Mouse (Mus musculus): Measurements from ENCODE around the gene Serbp1. TPM values are rescaled to one million over a fixed set of nuclear protein-coding genes. Genes with fewer than 3 reads are reported as not detected.

Gene Serbp1
- total RNA-seq, 2 experiments from 2014 or later, result 214 to 221 TPM

DNA sequence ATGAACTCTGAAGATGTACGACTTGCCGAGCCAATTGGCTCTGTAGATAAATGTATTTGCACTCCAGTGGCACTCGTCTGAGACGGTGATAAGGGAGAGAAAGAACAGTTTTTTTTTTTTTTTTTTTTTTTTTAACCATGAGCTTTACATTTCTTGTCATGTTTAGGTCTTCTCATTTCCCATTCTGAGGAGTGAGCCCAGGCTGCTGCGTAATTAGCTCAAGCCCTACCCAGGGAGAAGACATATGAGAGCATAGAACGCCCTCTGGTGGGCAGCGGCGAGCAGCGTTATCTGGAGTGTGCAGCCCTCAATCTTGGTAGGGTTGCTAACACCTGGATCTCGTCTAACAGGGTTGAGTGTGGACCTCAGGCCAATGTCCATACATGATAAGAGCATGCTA is 80.5 kb downstream of the Serbp1 start:
- peak; percentile 79 for TF ChIP-seq CTCF (conservative IDR thresholded peaks at IDR 0.05)
- H3K27ac ChIP-seq, result no peak overlapping the region
- H3K4me3 ChIP-seq, result no peak overlapping the region
- peak; percentile 41 to 70 for DNase-seq (ENCODE audit: low spot score in 2 of 2)

DNA sequence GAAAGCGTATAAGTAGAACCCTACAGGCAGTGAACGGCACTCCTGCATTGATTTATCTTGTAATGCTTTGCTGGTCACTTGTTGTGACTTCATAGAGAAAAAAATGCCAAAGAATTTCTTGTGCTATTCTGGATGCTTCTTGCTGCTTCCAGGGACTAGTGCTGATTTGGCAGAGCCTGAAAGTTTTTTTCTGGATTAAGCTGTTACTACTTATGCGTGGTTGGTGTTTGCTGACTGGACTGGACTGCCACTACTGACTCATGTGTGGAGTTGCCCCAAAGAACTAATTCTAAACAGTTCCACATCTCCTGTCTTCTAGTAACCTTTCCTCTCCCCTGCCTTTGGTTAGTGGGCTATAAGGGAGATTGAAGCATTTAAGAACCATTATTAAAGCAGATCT is 85.8 kb downstream of the Serbp1 start:
- Histone ChIP-seq H3K27ac (no peak overlapping the region), H3K4me3 (no peak overlapping the region)
- DNase-seq (ENCODE audit: low spot score in 2 of 2), result no peak
- TF ChIP-seq CTCF (conservative IDR thresholded peaks at IDR 0.05), result no peak

DNA sequence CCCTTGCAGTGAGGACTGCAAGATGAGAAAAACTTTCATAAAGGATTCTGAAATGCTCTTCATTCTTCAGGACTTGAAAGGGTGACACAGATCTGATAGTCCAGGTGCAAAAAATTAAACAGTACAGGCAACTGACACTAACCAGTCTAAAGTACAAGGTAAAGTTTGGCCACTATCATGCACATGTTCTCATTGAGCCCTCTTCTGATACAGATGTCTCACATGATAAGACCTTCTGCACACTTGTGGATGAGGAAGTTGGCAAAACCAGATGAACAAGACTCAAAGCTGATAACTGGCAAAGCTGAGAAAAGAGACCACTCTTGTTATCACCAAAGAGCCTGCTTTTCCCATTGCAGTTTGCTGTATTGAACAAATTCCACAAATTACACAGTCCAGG is 100.0 kb downstream of the Serbp1 start:
- Histone ChIP-seq H3K4me3 (no peak overlapping the region), H3K27ac (no peak overlapping the region)
- no peak for DNase-seq (ENCODE audit: low spot score in 2 of 2)
- TF ChIP-seq CTCF (conservative IDR thresholded peaks at IDR 0.05), result no peak

DNA sequence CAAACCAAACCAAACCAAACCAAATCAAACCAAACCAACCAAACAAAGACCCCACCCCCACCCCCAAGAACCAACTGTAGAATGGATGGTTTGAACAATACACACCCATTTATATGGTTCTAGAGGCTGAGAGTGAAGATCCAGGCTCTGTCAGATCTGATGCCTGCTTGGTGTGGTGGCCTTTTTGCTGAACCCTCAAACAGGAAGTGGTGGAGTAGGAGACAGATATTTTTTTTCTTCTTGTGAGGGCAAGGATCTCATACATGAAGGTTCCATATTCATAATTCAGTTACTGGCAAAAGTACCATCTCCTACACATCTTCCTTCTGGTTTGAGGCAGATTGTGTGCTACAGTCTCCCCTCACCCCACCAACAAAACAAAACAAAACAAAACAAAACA is 101.5 kb downstream of the Serbp1 start:
- no peak for DNase-seq (ENCODE audit: low spot score in 2 of 2)
- Histone ChIP-seq H3K4me3 (no peak overlapping the region), H3K27ac (no peak overlapping the region)
- TF ChIP-seq CTCF (conservative IDR thresholded peaks at IDR 0.05), result no peak

Other genes starting within 250 kb of the Serbp1 start
- 1 to 10 TPM; 8.4 to 9.5 TPM for gene Gadd45a, start 200.7 kb upstream of the Serbp1 start, total RNA-seq (2021)
- gene Il12rb2, start 138.0 kb downstream of the Serbp1 start, total RNA-seq (2021), result not detected

All from layer of hippocampus, adult 2 months (tissue).